Mouse (Mus musculus) liver, embryonic 13.5 days (tissue): ENCODE measurements around the gene 1700008O03Rik. TPM values are rescaled to one million over a fixed set of nuclear protein-coding genes. Genes with fewer than 3 reads are reported as not detected.

Experiments
- ATAC-seq: fragments of 200-750 bp; cut with Nextera tagmentation; 2 replicates; pipeline ENCODE4 v1.8.0; 2017; ENCODE audit warnings: low read depth, mild to moderate bottlenecking, moderate number of reproducible peaks, moderate library complexity
- DNase-seq: peaks from one replicate; pipeline ENCODE4 v3.0.0; 2022
- H3K27ac ChIP-seq: fragments of 300-500 bp; sonication (generic); 2 replicates; pipeline ENCODE4 v1.5.1; 2015; ENCODE audit warnings: moderate library complexity, mild to moderate bottlenecking, inconsistent platforms
- H3K27me3 ChIP-seq: fragments of 300-500 bp; sonication (generic); 2 replicates; pipeline ENCODE4 v1.6.1; 2015; ENCODE audit warnings: mild to moderate bottlenecking, inconsistent platforms
- H3K36me3 ChIP-seq: fragments of 300-500 bp; sonication (generic); 2 replicates; pipeline ENCODE4 v1.6.1; 2015; ENCODE audit warnings: mild to moderate bottlenecking, inconsistent platforms
- H3K4me1 ChIP-seq: fragments of 300-500 bp; sonication (generic); replicated peaks from 2 replicates; pipeline ENCODE4 v1.6.1; 2015; ENCODE audit warnings: inconsistent platforms
- H3K4me2 ChIP-seq: fragments of 300-500 bp; sonication (generic); 2 replicates; pipeline ENCODE4 v1.6.1; 2015; ENCODE audit warnings: inconsistent platforms, mild to moderate bottlenecking, moderate library complexity
- H3K4me3 ChIP-seq: fragments of 300-500 bp; sonication (generic); replicated peaks from 2 replicates; pipeline ENCODE4 v1.5.1; 2015; ENCODE audit warnings: mild to moderate bottlenecking, inconsistent platforms
- H3K9ac ChIP-seq: fragments of 300-500 bp; sonication (generic); 2 replicates; pipeline ENCODE4 v1.6.1; 2015; ENCODE audit warnings: mild to moderate bottlenecking, inconsistent platforms
- H3K9me3 ChIP-seq: fragments of 300-500 bp; sonication (generic); replicated peaks from 2 replicates; pipeline ENCODE4 v1.6.1; 2016; ENCODE audit warnings: inconsistent platforms
- WGBS: fragments of 180-500 bp; shearing (Covaris S2); methylation state at CpG from one replicate; pipeline ENCODE4 v1.1.7; 2015; ENCODE audit not compliant: insufficient replicate concordance; 5-methylcytosine and 5-hydroxymethylcytosine counted together
- polyA plus RNA-seq: library from polyadenylated mRNA; unstranded; fragments of >200 nt; fragmentation: Nextera tagmentation; extraction: Ambion mirVana; gene quantifications from 2 replicates; pipeline ENCODE4 v1.2.1, GENCODE M21; 2015

The 1700008O03Rik gene
- 0.18 TPM in 1 of 2 replicates, not detected in the other for polyA plus RNA-seq

- ATAC-seq = no peak
- Histone ChIP-seq H3K27me3 (peaks cover 68% of the 10 kb centered on the region), H3K36me3 (no peaks in the 10 kb centered on the region), H3K27ac (no peak within 1 kb of the TSS), H3K4me1 (peaks cover 8% of the 10 kb centered on the region), H3K9me3 (no peaks in the 10 kb centered on the region), H3K4me3 (peak within 1 kb of the TSS; percentile 47; the same call in 1 of the 2 replicates), H3K4me2 (peak within 1 kb of the TSS; percentile 65), H3K9ac (no peak within 1 kb of the TSS)
- WGBS = 62% methylated on average over 12 of the region's 12 CpGs
- DNase-seq = no peak
Measured at GRCm38 (mm10) chr7:44385720-44386119, at the start of gene 1700008O03Rik. Gene 1700008O03Rik (minus strand): TSS chr7:44385820.

- H3K27me3 ChIP-seq = peaks cover 83% of the 10 kb centered on the region
- DNase-seq = no peak
Measured at GRCm38 (mm10) chr7:44434089-44434488, 48.5 kb upstream of the 1700008O03Rik start.

GRCm38 (mm10) chr7:44433371-44433770, 47.8 kb upstream of the 1700008O03Rik start:
- no peak overlapping the region for H3K9ac ChIP-seq
- H3K27me3 ChIP-seq = peaks cover 84% of the 10 kb centered on the region
- H3K36me3 ChIP-seq = no peaks in the 10 kb centered on the region
- DNase-seq = peak; percentile 86
- H3K27ac ChIP-seq = no peak overlapping the region
- no peak overlapping the region for H3K4me3 ChIP-seq
- peaks cover 30% of the 10 kb centered on the region for H3K4me1 ChIP-seq
- no peak overlapping the region for H3K4me2 ChIP-seq
- 3% methylated on average over 7 of the region's 7 CpGs for WGBS
- H3K9me3 ChIP-seq = no peaks in the 10 kb centered on the region
- peak; percentile 84 for ATAC-seq

More at GRCm38 (mm10) chr7:44434089-44434488, 48.5 kb upstream of the 1700008O03Rik start:
- Histone ChIP-seq H3K9ac (no peak overlapping the region), H3K27ac (no peak overlapping the region), H3K9me3 (no peaks in the 10 kb centered on the region), H3K4me1 (peaks cover 30% of the 10 kb centered on the region), H3K4me3 (no peak overlapping the region), H3K36me3 (no peaks in the 10 kb centered on the region), H3K4me2 (no peak overlapping the region)
- ATAC-seq = no peak
- WGBS = 68% methylated on average over 9 of the region's 9 CpGs

- DNase-seq = no peak
- ATAC-seq = no peak
- peaks cover 84% of the 10 kb centered on the region for H3K27me3 ChIP-seq
- 69% methylated on average over 6 of the region's 6 CpGs for WGBS
- peaks cover 30% of the 10 kb centered on the region for H3K4me1 ChIP-seq
- H3K4me3 ChIP-seq = no peak overlapping the region
- no peak overlapping the region for H3K9ac ChIP-seq
- H3K27ac ChIP-seq = no peak overlapping the region
- no peaks in the 10 kb centered on the region for H3K36me3 ChIP-seq
- no peak overlapping the region for H3K4me2 ChIP-seq
- no peaks in the 10 kb centered on the region for H3K9me3 ChIP-seq
Measured at GRCm38 (mm10) chr7:44432550-44432949, 46.9 kb upstream of the 1700008O03Rik start.

- Histone ChIP-seq H3K4me3 (0 out of 2 replicates have a peak overlapping the region, but pooled peaks have one; percentile 30), H3K4me2 (peak overlapping the region; percentile 49; the same call in 1 of the 2 replicates)
Measured at GRCm38 (mm10) chr7:44429534-44430488, 44.2 kb upstream of the 1700008O03Rik start.

GRCm38 (mm10) chr7:44428968-44429521, 43.4 kb upstream of the 1700008O03Rik start, which contains the start of gene Lrrc4b:
Gene Lrrc4b (plus strand): TSS chr7:44429018.
- Histone ChIP-seq H3K27me3 (peaks cover 77% of the 10 kb centered on the region), H3K9me3 (no peaks in the 10 kb centered on the region), H3K27ac (no peak within 1 kb of the TSS), H3K9ac (no peak within 1 kb of the TSS), H3K4me1 (peaks cover 12% of the 10 kb centered on the region), H3K4me2 (peak within 1 kb of the TSS; percentile 49), H3K36me3 (no peaks in the 10 kb centered on the region), H3K4me3 (peak within 1 kb of the TSS; percentile 30; the same call in 1 of the 2 replicates)
- WGBS = 2% methylated on average over 37 of the region's 69 CpGs
- no peak for ATAC-seq
- DNase-seq = no peak

More at GRCm38 (mm10) chr7:44429534-44430488, 44.2 kb upstream of the 1700008O03Rik start:
- Histone ChIP-seq H3K27me3 (peaks cover 81% of the 10 kb centered on the region), H3K9me3 (no peaks in the 10 kb centered on the region), H3K36me3 (no peaks in the 10 kb centered on the region), H3K9ac (no peak overlapping the region), H3K4me1 (peaks cover 14% of the 10 kb centered on the region), H3K27ac (no peak overlapping the region)
- no peak for ATAC-seq
- WGBS = 4% methylated on average over 30 of the region's 32 CpGs
- DNase-seq = no peak

GRCm38 (mm10) chr7:44428171-44428950, 42.7 kb upstream of the 1700008O03Rik start:
- peaks cover 5% of the 10 kb centered on the region for H3K4me1 ChIP-seq
- DNase-seq = no peak
- H3K9ac ChIP-seq = no peak overlapping the region
- no peak for ATAC-seq
- H3K4me3 ChIP-seq = 0 out of 2 replicates have a peak overlapping the region, but pooled peaks have one; percentile 30
- no peak overlapping the region for H3K27ac ChIP-seq
- 4% methylated on average over 17 of the region's 38 CpGs for WGBS
- no peaks in the 10 kb centered on the region for H3K9me3 ChIP-seq
- H3K4me2 ChIP-seq = peak overlapping the region; percentile 49; the same call in 1 of the 2 replicates
- no peaks in the 10 kb centered on the region for H3K36me3 ChIP-seq
- H3K27me3 ChIP-seq = peaks cover 76% of the 10 kb centered on the region

- Histone ChIP-seq H3K9me3 (no peaks in the 10 kb centered on the region), H3K27me3 (peaks cover 74% of the 10 kb centered on the region), H3K4me3 (no peak overlapping the region), H3K36me3 (no peaks in the 10 kb centered on the region), H3K27ac (no peak overlapping the region), H3K4me2 (no peak overlapping the region), H3K9ac (no peak overlapping the region), H3K4me1 (no peaks in the 10 kb centered on the region)
- DNase-seq (no peak), ATAC-seq (no peak)
- 23% methylated on average over 8 of the region's 8 CpGs for WGBS
Measured at GRCm38 (mm10) chr7:44427666-44428065, 42.0 kb upstream of the 1700008O03Rik start.

- WGBS = 57% methylated on average over 6 of the region's 6 CpGs
- DNase-seq (no peak), ATAC-seq (no peak)
- H3K9me3 ChIP-seq = no peaks in the 10 kb centered on the region
- peaks cover 12% of the 10 kb centered on the region; the same call in 1 of the 2 replicates for H3K27me3 ChIP-seq
- H3K4me2 ChIP-seq = no peak overlapping the region
- H3K36me3 ChIP-seq = no peaks in the 10 kb centered on the region
- no peak overlapping the region for H3K27ac ChIP-seq
- H3K4me1 ChIP-seq = peaks cover 10% of the 10 kb centered on the region
- H3K4me3 ChIP-seq = no peak overlapping the region
- H3K9ac ChIP-seq = no peak overlapping the region
Measured at GRCm38 (mm10) chr7:44413307-44413706, 27.7 kb upstream of the 1700008O03Rik start.

GRCm38 (mm10) chr7:44411144-44411543, 25.5 kb upstream of the 1700008O03Rik start:
- 74% methylated on average over 4 of the region's 4 CpGs for WGBS
- ATAC-seq = no peak
- no peak overlapping the region for H3K4me3 ChIP-seq

More at GRCm38 (mm10) chr7:44411144-44411543, 25.5 kb upstream of the 1700008O03Rik start:
- no peak for DNase-seq
- Histone ChIP-seq H3K4me1 (peaks cover 16% of the 10 kb centered on the region), H3K4me2 (no peak overlapping the region), H3K27me3 (peaks cover 26% of the 10 kb centered on the region), H3K9ac (no peak overlapping the region), H3K9me3 (no peaks in the 10 kb centered on the region), H3K36me3 (no peaks in the 10 kb centered on the region), H3K27ac (no peak overlapping the region)
